Mouse (Mus musculus): ENCODE measurements at regions not wholly inside any gene's neighbourhood (a gene's known extent, or its start where the extent isn't known, plus 50 kb on each side); places are given as distances from the start of the nearest gene placed in this dataset.

DNA sequence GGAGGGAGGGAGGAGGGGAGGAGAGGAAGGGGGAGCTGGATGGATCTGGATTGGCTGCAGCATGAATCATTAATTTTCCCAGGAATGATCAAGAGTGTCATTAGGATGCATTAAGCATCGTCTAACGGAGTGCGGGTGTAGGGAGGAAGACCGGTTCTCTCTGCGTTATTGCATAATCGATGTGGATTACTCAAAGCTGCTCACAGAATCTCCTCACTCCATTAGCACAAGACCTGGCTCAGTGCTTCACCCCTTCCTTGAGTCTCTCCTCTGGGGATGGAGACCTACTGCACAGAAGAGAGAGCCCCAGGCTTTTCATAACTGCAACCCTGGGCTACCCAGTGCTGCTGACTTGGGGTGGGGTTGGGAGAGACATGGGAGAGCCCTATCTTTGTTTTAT is 300.7 kb downstream of the Gm45692 start:
- no peak for DNase-seq (ENCODE audit: low spot score)
- no peak for TF ChIP-seq CTCF (IDR thresholded peaks at IDR 0.05)

DNA sequence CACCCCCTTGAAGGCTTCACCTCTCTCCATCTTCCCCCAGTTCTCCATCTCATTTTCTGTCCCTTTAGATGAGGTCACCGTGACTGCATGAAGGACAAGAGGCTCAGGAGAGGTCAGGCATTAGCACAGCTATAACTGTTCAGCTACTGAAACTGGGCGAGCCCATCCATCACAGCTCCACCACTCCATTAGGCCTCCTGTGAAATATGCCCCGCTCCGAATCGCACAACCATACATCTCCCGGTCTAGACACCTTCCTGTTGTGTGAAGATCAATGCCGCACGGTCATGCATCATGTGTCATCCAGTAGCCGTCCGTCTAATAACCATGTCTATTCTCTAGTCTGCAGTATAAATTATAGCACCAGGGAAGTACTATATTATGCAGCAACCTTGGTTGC is 301.2 kb downstream of the Gm45692 start:
- ATAC-seq (ENCODE audit: low FRiP score) (no peak), DNase-seq (ENCODE audit: low spot score) (no peak)
- no peak for TF ChIP-seq CTCF (IDR thresholded peaks at IDR 0.05)
- H3K9me3 ChIP-seq (ENCODE audit: low read length) = no peaks in the 10 kb centered on the region
- H3K36me3 ChIP-seq (ENCODE audit: insufficient read depth, low read length) = no peaks in the 10 kb centered on the region
- H3K27ac ChIP-seq (ENCODE audit: low read depth, low read length) = no peak overlapping the region
- no peaks in the 10 kb centered on the region for H3K4me1 ChIP-seq (ENCODE audit: insufficient read depth, low read length)
- no peak overlapping the region for H3K4me3 ChIP-seq (ENCODE audit: low read depth, low read length)
- no peak overlapping the region for H3K9ac ChIP-seq (replicated peaks; ENCODE audit: low read length, poor library complexity, severe bottlenecking)
- WGBS = 90% methylated on average over 10 of the region's 10 CpGs
- no peak overlapping the region for H3K4me2 ChIP-seq (ENCODE audit: low read depth, low read length, poor library complexity, severe bottlenecking)
- H3K27me3 ChIP-seq (ENCODE audit: insufficient read depth, low read length) = no peaks in the 10 kb centered on the region

More for the DNA sequence above, 300.7 kb downstream of the Gm45692 start:
- ATAC-seq (ENCODE audit: low FRiP score) = peak; percentile 47; the same call in 1 of the 2 replicates
- Histone ChIP-seq H3K4me2 (ENCODE audit: low read depth, low read length, poor library complexity, severe bottlenecking) (no peak overlapping the region), H3K27ac (ENCODE audit: low read depth, low read length) (no peak overlapping the region), H3K9ac (replicated peaks; ENCODE audit: low read length, poor library complexity, severe bottlenecking) (no peak overlapping the region), H3K36me3 (ENCODE audit: insufficient read depth, low read length) (no peaks in the 10 kb centered on the region), H3K9me3 (ENCODE audit: low read length) (no peaks in the 10 kb centered on the region), H3K27me3 (ENCODE audit: insufficient read depth, low read length) (no peaks in the 10 kb centered on the region), H3K4me1 (ENCODE audit: insufficient read depth, low read length) (no peaks in the 10 kb centered on the region), H3K4me3 (ENCODE audit: low read depth, low read length) (no peak overlapping the region)
- WGBS = 39% methylated on average over 6 of the region's 6 CpGs

DNA sequence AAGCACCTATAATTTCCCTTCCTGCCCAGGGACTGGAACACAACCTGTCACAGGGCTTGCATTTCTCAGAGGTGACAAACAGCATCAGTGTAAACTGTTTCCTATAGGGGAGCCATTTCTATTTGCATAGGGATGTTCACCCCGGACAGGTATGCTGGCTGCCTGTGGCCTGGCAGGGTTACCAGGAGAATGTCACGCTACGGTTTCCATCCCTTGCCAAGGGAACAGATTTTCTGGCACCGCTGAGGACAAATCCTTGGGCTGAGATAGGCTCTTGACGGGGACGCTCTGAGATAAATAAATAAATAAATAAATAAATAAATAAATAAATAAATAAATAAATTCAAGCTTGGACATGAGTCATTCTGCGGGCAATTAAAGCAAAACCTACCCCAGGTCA is 308.0 kb downstream of the Gm45692 start:
- TF ChIP-seq CTCF (IDR thresholded peaks at IDR 0.05) = no peak
- Histone ChIP-seq H3K4me2 (ENCODE audit: low read depth, low read length, poor library complexity, severe bottlenecking) (no peak overlapping the region), H3K27ac (ENCODE audit: low read depth, low read length) (no peak overlapping the region), H3K9ac (replicated peaks; ENCODE audit: low read length, poor library complexity, severe bottlenecking) (no peak overlapping the region), H3K27me3 (ENCODE audit: insufficient read depth, low read length) (no peaks in the 10 kb centered on the region), H3K9me3 (ENCODE audit: low read length) (no peaks in the 10 kb centered on the region), H3K4me3 (ENCODE audit: low read depth, low read length) (no peak overlapping the region), H3K4me1 (ENCODE audit: insufficient read depth, low read length) (no peaks in the 10 kb centered on the region), H3K36me3 (ENCODE audit: insufficient read depth, low read length) (no peaks in the 10 kb centered on the region)
- ATAC-seq (ENCODE audit: low FRiP score) = no peak
- no peak for DNase-seq (ENCODE audit: low spot score)
- WGBS = 95% methylated on average over 7 of the region's 7 CpGs

DNA sequence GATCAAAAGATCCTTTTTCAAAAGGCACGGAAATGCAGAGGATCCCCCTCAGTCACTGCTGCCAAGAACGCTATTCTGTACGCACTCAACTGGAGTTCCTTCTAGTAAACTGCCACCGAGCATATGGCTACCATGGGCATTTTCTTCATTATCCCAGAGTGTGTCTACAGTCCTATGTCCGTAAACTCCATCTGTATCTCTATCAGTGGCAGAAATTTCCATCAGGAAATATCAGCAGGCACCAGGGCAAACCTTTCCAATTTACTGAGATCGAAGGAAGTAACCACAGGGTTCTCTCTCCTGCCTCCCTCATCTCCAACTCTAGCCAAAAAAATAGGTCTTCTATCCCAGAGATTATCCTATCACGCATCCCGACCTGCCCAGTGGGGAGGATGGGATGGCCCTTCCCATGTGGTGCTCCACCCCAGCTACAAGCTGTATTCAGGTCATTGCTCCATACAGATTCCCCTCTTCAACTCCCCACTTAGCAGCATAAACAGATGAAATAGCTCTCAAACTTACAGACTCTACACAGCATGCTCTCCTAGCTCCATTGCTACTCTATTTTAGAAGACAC is 310.5 kb downstream of the Gm45692 start:
- no peaks in the 10 kb centered on the region for H3K36me3 ChIP-seq (ENCODE audit: insufficient read depth, low read length)
- H3K4me1 ChIP-seq (ENCODE audit: insufficient read depth, low read length) = no peaks in the 10 kb centered on the region
- DNase-seq (ENCODE audit: low spot score) = no peak
- H3K27me3 ChIP-seq (ENCODE audit: insufficient read depth, low read length) = no peaks in the 10 kb centered on the region
- H3K9ac ChIP-seq (replicated peaks; ENCODE audit: low read length, poor library complexity, severe bottlenecking) = no peak overlapping the region
- WGBS = 83% methylated on average over 8 of the region's 8 CpGs
- no peak overlapping the region for H3K4me2 ChIP-seq (ENCODE audit: low read depth, low read length, poor library complexity, severe bottlenecking)
- H3K4me3 ChIP-seq (ENCODE audit: low read depth, low read length) = no peak overlapping the region
- no peak for ATAC-seq (ENCODE audit: low FRiP score)
- no peaks in the 10 kb centered on the region for H3K9me3 ChIP-seq (ENCODE audit: low read length)
- H3K27ac ChIP-seq (ENCODE audit: low read depth, low read length) = no peak overlapping the region
- no peak for TF ChIP-seq CTCF (IDR thresholded peaks at IDR 0.05)

DNA sequence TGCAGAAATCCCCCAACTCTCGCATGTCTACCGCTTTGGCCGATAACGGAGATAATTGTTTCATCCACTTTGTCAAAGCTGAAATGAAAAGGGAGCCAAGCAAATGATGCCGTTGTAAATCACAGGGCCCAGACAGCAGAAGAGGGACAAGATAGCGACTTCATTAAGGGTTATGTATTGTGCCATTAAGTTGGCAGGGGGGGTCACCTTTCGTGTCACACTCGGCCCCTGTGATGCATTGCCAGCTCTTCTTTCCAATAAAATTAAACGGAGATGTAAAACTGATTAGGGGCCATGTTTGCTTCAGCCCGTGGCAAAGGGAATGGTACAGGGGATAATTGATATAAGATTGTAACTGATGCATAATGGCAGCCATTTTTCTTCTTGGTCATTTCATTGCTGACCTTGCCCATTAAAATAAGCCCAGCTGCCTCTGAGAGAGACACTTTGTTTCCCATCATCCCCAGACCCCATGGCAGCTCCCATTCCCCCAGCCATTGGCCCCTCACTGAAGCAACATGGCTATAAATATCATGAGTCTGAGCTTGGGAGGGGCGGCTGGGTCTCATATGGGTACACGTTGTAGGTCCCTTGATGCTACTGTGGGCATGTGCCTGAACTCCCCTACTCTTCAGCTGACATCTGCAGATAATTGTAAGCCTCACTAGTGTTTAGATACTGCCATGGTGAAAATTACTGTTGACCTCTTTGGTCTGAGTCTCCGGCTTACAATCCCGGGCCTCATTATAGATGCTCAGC is 313.0 kb downstream of the Gm45692 start:
- WGBS = 94% methylated on average over 14 of the region's 14 CpGs
- Histone ChIP-seq H3K27ac (ENCODE audit: low read depth, low read length) (no peak overlapping the region), H3K4me1 (ENCODE audit: insufficient read depth, low read length) (no peaks in the 10 kb centered on the region), H3K4me2 (ENCODE audit: low read depth, low read length, poor library complexity, severe bottlenecking) (no peak overlapping the region), H3K36me3 (ENCODE audit: insufficient read depth, low read length) (no peaks in the 10 kb centered on the region), H3K27me3 (ENCODE audit: insufficient read depth, low read length) (no peaks in the 10 kb centered on the region), H3K9me3 (ENCODE audit: low read length) (no peaks in the 10 kb centered on the region), H3K4me3 (ENCODE audit: low read depth, low read length) (no peak overlapping the region), H3K9ac (replicated peaks; ENCODE audit: low read length, poor library complexity, severe bottlenecking) (no peak overlapping the region)
- no peak for DNase-seq (ENCODE audit: low spot score)
- no peak for ATAC-seq (ENCODE audit: low FRiP score)
- TF ChIP-seq CTCF (IDR thresholded peaks at IDR 0.05) = no peak

DNA sequence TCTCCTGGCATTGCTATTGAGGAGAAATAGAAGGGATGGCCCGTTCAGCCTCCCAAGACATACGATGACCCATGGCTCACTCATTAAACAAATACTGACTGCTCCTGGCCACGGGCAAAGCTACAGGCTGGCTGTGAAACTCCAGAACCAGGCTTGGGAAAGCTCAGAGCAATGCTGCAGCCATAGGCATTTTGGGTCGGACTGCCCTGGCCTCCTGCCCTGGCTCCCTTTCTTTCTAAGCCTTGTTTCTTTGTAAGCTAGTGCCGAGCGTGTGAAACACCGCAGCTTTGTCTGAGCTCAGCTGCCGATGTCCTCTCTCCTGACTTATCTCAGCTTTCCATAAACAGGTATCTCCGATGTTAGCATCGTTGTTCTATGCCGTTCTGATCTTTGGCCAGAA is 316.9 kb downstream of the Gm45692 start:
- H3K27ac ChIP-seq (ENCODE audit: low read depth, low read length) = no peak overlapping the region
- TF ChIP-seq CTCF (IDR thresholded peaks at IDR 0.05) = no peak
- H3K9me3 ChIP-seq (ENCODE audit: low read length) = no peaks in the 10 kb centered on the region
- H3K9ac ChIP-seq (replicated peaks; ENCODE audit: low read length, poor library complexity, severe bottlenecking) = no peak overlapping the region
- no peaks in the 10 kb centered on the region for H3K4me1 ChIP-seq (ENCODE audit: insufficient read depth, low read length)
- ATAC-seq (ENCODE audit: low FRiP score) (no peak), DNase-seq (ENCODE audit: low spot score) (no peak)
- WGBS = 86% methylated on average over 11 of the region's 11 CpGs
- H3K4me3 ChIP-seq (ENCODE audit: low read depth, low read length) = no peak overlapping the region
- H3K36me3 ChIP-seq (ENCODE audit: insufficient read depth, low read length) = no peaks in the 10 kb centered on the region
- H3K27me3 ChIP-seq (ENCODE audit: insufficient read depth, low read length) = no peaks in the 10 kb centered on the region
- H3K4me2 ChIP-seq (ENCODE audit: low read depth, low read length, poor library complexity, severe bottlenecking) = no peak overlapping the region
